Mouse (Mus musculus) bone marrow, adult 2 months (tissue): ENCODE results near the gene Nhsl1.

Source experiments
- CTCF ChIP-seq: fragments of 200-500 bp; IDR thresholded peaks from 2 replicates; pipeline ENCODE4 v1.5.1; 2011; ENCODE audit warnings: low read length, control low read depth; ENCODE audit not compliant: control insufficient read depth, insufficient read depth
- POLR2A ChIP-seq: fragments of 200-500 bp; IDR thresholded peaks from 2 replicates; pipeline ENCODE4 v1.6.1; 2011; ENCODE audit warnings: low read depth, mild to moderate bottlenecking, control low read depth, low read length, borderline replicate concordance; ENCODE audit not compliant: control insufficient read depth

DNA sequence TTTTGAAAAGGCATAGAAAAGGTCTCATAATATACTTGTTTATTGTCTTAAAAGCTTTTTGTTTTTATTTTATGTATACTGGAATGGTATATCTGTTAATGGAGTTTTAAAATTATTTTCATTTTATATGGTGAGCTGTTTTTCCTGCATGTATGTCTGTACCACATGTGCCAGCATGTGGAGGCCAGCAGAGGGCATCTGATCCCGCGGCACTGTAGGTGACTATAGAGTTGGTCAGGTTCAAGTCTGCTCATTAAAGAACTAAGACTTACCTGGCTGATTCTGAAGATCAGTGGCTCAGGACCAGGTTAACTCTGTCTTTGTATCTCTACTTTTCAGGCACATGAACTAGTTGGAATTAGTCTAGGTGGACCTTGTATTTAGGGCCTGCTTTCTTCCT, 253.8 kb downstream of the Nhsl1 start:
- TF ChIP-seq CTCF = peak; percentile 37; the same call in 1 of the 2 replicates
- no peak for TF ChIP-seq POLR2A
